Mouse (Mus musculus): Measurements from ENCODE around the gene Fam174b.

Gene Fam174b

DNA sequence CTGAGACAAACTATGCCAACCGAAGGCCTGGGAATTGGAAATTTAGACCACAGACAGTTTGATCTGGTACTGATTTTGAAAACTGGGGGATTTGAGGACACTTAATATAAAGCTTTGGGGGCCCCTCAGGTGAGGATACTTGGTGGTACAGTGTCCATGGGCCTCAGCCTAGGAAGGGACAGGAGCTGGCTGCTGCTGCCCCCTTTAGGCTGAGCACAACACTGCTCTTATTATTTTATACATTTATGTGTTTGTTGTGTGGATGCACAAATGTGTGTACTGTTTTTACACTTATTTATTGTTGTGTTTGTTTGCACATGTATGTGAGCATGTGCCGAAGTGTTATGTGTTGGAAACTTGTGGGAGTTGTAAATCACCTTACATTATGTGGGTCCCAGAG, 9.2 kb downstream of the Fam174b start:
- no peak for DNase-seq (ENCODE audit: low read depth, low spot score)

DNA sequence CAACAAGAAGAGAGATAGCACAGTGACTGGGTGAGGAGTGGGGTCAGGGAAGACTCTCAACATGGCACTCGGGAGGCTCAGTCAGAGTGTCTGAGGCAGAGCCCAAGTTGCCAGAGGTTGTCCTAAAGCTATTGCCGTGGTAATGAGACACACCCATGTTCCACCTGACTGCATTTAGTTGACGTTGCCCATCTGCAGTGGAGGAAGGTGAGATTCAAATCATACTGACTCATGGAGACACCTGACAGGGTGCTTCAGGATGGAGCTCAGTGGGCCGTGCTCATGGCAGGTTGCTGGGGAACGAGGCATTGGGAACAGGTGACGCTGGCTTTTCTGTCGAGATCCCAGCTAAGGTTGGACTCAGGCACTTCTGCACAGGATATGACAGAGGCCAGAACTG, 9.9 kb downstream of the Fam174b start:
- DNase-seq (ENCODE audit: low read depth, low spot score) = no peak

DNA sequence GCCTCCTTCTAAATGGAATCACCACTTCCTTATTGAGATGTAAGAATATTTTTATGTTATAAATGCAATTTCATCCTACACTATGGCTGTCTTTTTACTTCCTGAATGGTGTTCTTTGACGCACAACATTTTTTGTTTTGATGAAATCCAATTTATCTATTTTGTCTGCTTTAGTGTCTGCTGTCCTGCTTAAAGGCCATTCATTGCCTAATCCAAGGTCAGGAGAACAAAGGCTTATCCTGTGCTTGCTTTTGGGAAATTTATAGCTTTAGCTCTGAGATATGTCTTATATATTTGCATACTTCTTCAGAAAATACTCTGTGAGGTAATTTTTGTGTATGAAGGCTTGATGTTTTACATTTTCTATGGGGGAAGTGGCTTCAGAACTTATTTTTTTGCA, 13.5 kb downstream of the Fam174b start:
- no peak for DNase-seq (ENCODE audit: low read depth, low spot score)

- DNase-seq (ENCODE audit: low read depth, low spot score) = peak; percentile 25
Observed at GRCm38 (mm10) chr7:73755377-73756110, 15.4 kb downstream of the Fam174b start.

DNA sequence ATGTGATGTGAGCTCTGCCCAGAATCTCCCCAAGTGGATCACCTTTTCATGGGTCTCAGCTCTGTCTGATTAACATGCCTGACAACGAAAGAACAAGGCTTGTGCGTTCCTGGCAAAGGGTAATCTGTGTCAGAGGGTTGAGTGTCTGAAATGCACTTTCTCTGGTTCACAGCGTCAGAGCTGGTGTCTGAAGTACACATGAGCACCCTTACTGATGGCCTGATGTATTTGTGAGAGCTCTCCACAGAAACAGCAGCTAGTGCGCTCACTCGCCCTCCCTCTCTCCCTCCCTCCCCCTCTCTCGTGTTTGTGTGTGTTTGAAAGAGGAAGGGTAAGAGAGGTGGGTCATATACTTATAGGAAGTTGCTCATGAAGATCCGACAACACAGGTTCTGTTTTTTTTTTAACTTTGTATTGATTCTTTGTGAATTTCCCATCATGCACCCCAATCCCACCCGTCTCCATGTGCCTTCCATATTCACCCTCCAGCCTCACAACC, 21.6 kb downstream of the Fam174b start:
- no peak for DNase-seq (ENCODE audit: low read depth, low spot score)

GRCm38 (mm10) chr7:73764679-73765078, 24.6 kb downstream of the Fam174b start:
- DNase-seq (ENCODE audit: low read depth, low spot score) = no peak

DNA sequence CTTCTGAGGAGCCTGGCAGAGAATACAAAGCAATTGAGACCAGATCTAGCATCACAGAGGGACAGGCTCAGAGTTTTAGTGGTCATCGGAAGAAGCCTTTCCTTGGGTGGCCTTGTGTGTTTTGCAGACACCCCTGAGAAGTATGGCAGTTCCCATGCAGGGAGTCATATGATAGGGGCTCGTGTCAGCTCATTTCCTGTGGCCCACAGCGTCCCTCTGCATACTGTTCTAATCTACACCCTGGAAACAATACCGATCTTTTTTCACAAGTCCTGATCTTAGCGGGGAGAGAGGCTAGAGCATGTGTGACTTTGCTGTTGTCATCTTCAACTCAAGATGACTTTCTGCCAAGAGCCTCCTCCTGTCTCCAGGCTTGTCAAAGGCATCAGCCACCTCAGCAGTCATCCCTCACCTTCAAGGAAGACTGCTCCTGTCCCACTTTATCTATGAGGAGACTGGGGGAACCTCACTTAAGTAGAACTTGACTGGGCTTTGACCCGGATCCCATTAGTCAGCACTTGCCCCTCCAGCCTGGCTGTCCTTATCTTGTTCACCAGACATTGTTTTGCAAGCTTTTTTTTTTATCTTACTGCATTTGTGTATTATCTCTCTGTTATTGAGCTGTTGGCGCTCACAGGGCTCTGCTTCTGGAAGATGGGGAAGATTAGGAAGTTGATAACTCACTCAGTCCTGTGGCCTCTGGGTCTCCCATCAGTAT, 25.2 kb downstream of the Fam174b start:
- no peak for DNase-seq (ENCODE audit: low read depth, low spot score)

GRCm38 (mm10) chr7:73769224-73769623, 29.1 kb downstream of the Fam174b start:
- no peak for DNase-seq (ENCODE audit: low read depth, low spot score)

DNA sequence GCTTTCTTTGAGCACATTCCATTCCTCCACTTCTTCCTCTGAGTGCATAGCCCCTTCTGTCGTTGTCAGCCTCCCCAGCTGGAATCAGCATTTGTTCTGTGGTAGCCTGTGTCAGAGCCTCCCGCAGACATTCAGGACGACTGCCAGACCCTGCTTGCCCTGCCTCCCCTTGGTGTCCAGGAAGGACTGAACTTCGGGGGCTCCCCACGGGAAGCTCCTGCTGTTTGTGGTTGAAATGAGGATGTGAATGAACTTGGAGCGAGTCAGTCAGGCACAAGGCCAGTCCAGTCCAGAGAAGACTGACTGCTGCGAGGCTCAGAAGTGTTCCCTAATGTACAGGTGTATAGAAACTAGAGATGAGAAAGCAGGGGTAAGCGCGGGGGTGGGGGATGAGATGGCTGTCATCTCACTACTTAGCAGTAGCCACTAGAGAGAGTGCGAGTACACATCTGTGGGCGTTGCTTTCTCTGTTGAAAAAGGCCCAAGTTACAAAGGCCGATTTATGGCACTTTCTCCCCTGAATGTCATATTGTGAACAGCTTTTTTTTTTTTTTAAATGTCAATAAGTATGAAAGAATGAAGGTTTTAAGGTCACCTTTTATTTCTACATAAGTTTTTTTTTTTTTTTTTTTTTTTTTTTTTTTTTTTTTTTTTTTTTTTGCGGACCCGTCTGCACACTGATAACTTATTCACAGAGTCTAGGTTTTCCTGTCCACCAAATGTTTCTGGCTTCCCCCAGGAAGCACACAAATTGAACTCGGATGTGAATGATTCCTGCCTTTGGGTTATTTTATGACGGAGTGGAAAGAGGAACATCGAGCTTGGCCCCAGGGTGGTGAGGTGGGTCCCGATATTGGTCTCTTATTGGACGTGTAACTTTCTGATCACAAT, 31.5 kb downstream of the Fam174b start:
- DNase-seq (ENCODE audit: low read depth, low spot score) = no peak

- no peak for DNase-seq (ENCODE audit: low read depth, low spot score)
Observed at GRCm38 (mm10) chr7:73772275-73772765, 32.2 kb downstream of the Fam174b start.

GRCm38 (mm10) chr7:73774781-73775180, 34.7 kb downstream of the Fam174b start:
- DNase-seq (ENCODE audit: low read depth, low spot score) = no peak

- DNase-seq (ENCODE audit: low read depth, low spot score) = no peak
Observed at GRCm38 (mm10) chr7:73777777-73778176, 37.7 kb downstream of the Fam174b start.

GRCm38 (mm10) chr7:73784736-73785428, 44.8 kb downstream of the Fam174b start:
- no peak for DNase-seq (ENCODE audit: low read depth, low spot score)

GRCm38 (mm10) chr7:73785815-73786214, 45.7 kb downstream of the Fam174b start:
- DNase-seq (ENCODE audit: low read depth, low spot score) = no peak

- no peak for DNase-seq (ENCODE audit: low read depth, low spot score)
Observed at GRCm38 (mm10) chr7:73787513-73787912, 47.4 kb downstream of the Fam174b start.

- no peak for DNase-seq (ENCODE audit: low read depth, low spot score)
Observed at GRCm38 (mm10) chr7:73791096-73791495, 51.0 kb downstream of the Fam174b start.

GRCm38 (mm10) chr7:73792155-73792554, 52.1 kb downstream of the Fam174b start:
- no peak for DNase-seq (ENCODE audit: low read depth, low spot score)

GRCm38 (mm10) chr7:73792641-73793040, 52.5 kb downstream of the Fam174b start:
- DNase-seq (ENCODE audit: low read depth, low spot score) = no peak

GRCm38 (mm10) chr7:73809261-73809660, 69.2 kb downstream of the Fam174b start:
- no peak for DNase-seq (ENCODE audit: low read depth, low spot score)

DNA sequence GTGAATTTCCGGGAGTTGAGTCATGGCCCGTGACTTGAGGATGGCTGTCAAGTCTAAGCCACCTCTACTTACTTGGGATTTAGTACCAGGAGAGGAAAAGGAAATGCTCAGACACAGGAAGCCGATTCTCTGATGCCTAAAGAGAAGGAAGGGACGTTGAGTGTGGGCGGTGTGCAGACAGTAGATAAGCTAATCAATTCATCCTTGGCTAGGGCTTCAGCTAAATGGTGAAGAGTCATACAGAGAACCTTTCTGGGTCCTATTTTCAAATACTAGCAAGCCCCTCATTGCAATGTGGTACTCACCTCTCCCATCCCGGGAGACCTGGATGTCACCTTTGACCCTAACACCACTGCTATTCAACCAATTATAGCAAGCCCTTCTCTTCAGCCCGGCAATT, 71.3 kb downstream of the Fam174b start:
- no peak for DNase-seq (ENCODE audit: low read depth, low spot score)

- DNase-seq (ENCODE audit: low read depth, low spot score) = no peak
Observed at GRCm38 (mm10) chr7:73812176-73812575, 72.1 kb downstream of the Fam174b start.
